Mouse (Mus musculus) E14TG2a.4 (cell line): Measurements from ENCODE around the gene Ahcyl2.

Experiments
- CTCF ChIP-seq: conservative IDR thresholded peaks from 2 replicates; pipeline ENCODE4 v1.5.1; 2014; ENCODE audit warnings: low read length
- POU5F1 ChIP-seq: IDR thresholded peaks from 2 replicates; pipeline ENCODE4 v1.6.1; 2014; ENCODE audit warnings: low read length, borderline replicate concordance

GRCm38 (mm10) chr6:29804006-29804405 is 36.2 kb downstream of the Ahcyl2 start:
- no peak for TF ChIP-seq CTCF
- TF ChIP-seq POU5F1, result no peak
